12 mouse cellular contexts compared by ENCODE assay signal in genomic region chr6:86781361-86781957, GRCm38 (mm10).
"Had no signal": no experiment of that assay in that cellular context is flagged by ENCODE, and none has a peak within 500 bp of the region (broad histone marks: within the 10 kb centered on the region; RNA-seq: fewer than 3 reads in every experiment).

No protein-coding gene starts in this region.

- H3K27ac ChIP-seq: limb, embryonic 13.5 days; midbrain, embryonic 13.5 days; neural tube, embryonic 15.5 days; stomach, postnatal 0 days had no signal

- H3K4me3 ChIP-seq: limb, embryonic 13.5 days; midbrain, embryonic 13.5 days; neural tube, embryonic 15.5 days had no signal

- DNase-seq: kidney, postnatal 25 days; layer of hippocampus, adult 9-11 months; left cerebral cortex, postnatal 4 days; lung, embryonic 14.5 days; lung, postnatal 10 days; lung, postnatal 4 days; right cerebral cortex, adult 18-20 months; thymus, postnatal 14 days had no signal

- H3K27me3 ChIP-seq: limb, embryonic 13.5 days; midbrain, embryonic 13.5 days; neural tube, embryonic 15.5 days had no signal

- ATAC-seq: midbrain, embryonic 13.5 days had no signal

- H3K36me3 ChIP-seq: limb, embryonic 13.5 days; midbrain, embryonic 13.5 days; neural tube, embryonic 15.5 days had no signal
